Mouse (Mus musculus) C2C12 (cell line): ENCODE data around the gene Utf1. TPM values are rescaled to one million over a fixed set of nuclear protein-coding genes. Genes with fewer than 3 reads are reported as not detected.

ENCODE experiments used
- H3K27me3 ChIP-seq: one replicate; pipeline ENCODE4 v1.6.1; 2011; ENCODE audit not compliant: control insufficient read depth, insufficient read depth, insufficient read length
- H3K36me3 ChIP-seq: one replicate; pipeline ENCODE4 v1.6.1; 2011; ENCODE audit not compliant: control insufficient read depth, insufficient read depth
- H3K4me3 ChIP-seq: one replicate; pipeline ENCODE4 v1.5.1; 2011; ENCODE audit warnings: mild to moderate bottlenecking, control low read depth; ENCODE audit not compliant: poor library complexity, insufficient read depth, severe bottlenecking
- H3K79me2 ChIP-seq: one replicate; pipeline ENCODE4 v1.6.1; 2011; ENCODE audit not compliant: control insufficient read depth, insufficient read depth
- H3K79me3 ChIP-seq: one replicate; pipeline ENCODE4 v1.6.1; 2011; ENCODE audit warnings: low read depth, control low read depth
- H3ac ChIP-seq: one replicate; pipeline ENCODE3; 2011; ENCODE audit warnings: low read depth; ENCODE audit not compliant: control insufficient read depth, insufficient read length
- CEBPB ChIP-seq: IDR thresholded peaks from one replicate; pipeline ENCODE4 v1.6.1; 2011; ENCODE audit warnings: low read depth, mild to moderate bottlenecking, control low read depth, moderate library complexity
- CTCF ChIP-seq: IDR thresholded peaks from one replicate; pipeline ENCODE4 v1.5.1; 2011; ENCODE audit not compliant: control insufficient read depth, insufficient read depth, insufficient read length
- FOSL1 ChIP-seq: IDR thresholded peaks from one replicate; pipeline ENCODE4 v1.8.0; 2011; ENCODE audit warnings: mild to moderate bottlenecking, low read length; ENCODE audit not compliant: poor library complexity, insufficient read depth, severe bottlenecking
- MAX ChIP-seq: IDR thresholded peaks from one replicate; pipeline ENCODE4 v1.6.1; 2011; ENCODE audit warnings: mild to moderate bottlenecking, control low read depth
- MYOD1 ChIP-seq: IDR thresholded peaks from one replicate; pipeline ENCODE4 v1.6.1; 2011; ENCODE audit warnings: low read depth; ENCODE audit not compliant: control insufficient read depth, insufficient read length
- MYOG ChIP-seq: IDR thresholded peaks from one replicate; pipeline ENCODE4 v1.6.1; 2011; ENCODE audit not compliant: control insufficient read depth, insufficient read length; ENCODE audit errors: extremely low read depth
- USF1 ChIP-seq: IDR thresholded peaks from one replicate; pipeline ENCODE4 v1.6.1; 2011; ENCODE audit warnings: low read depth, mild to moderate bottlenecking, control low read depth, moderate library complexity
- long read RNA-seq, 2 experiments: library from polyadenylated mRNA; unstranded; transcript quantifications; one replicate each; pipeline ENCODE4 v2.0.0; 2019 to 2020
- polyA plus RNA-seq: library from polyadenylated mRNA; unstranded; fragments of >200 nt; fragmentation: generic; extraction: Trizol; gene quantifications from one replicate; pipeline ENCODE4 v1.2.1, GENCODE M21; 2012; ENCODE audit warnings: missing spikeins

Utf1 gene
- not detected for polyA plus RNA-seq
- long read RNA-seq, experiment 1: 0 reads
- long read RNA-seq, experiment 2: 0 reads

DNA sequence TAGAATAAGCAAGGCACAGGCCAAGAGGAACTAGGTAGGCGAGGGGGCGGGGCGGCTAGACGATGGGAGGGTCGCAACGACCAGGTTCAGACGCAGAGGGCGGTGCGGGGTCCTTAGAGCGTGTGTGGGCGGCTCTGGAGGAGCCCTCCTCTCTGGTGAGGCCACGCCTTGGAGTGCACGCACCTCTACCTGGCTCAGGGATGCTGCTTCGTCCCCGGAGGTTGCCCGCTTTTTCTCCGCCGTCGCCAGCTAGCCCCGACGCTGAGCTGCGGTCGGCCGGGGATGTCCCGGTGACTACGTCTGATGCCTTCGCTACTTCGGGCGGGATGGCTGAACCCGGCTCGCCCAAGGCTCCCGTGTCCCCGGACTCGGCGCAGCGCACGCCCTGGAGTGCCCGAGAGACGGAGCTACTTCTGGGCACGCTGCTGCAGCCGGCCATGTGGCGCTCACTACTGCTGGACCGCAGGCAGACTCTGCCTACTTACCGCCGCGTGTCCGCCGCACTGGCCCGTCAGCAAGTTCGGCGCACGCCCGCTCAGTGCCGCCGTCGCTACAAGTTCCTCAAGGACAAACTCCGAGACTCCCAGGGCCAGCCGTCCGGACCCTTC is at the start of gene Utf1:
Gene Utf1 (plus strand): TSS at position 116 of the 608 bp plus-strand sequence.
- H3ac ChIP-seq: no peak within 1 kb of the TSS
- no peaks in the 10 kb centered on the region for H3K79me2 ChIP-seq
- H3K79me3 ChIP-seq: no peaks in the 10 kb centered on the region
- H3K36me3 ChIP-seq: no peaks in the 10 kb centered on the region
- no peak for TF ChIP-seq MAX
- TF ChIP-seq MYOG: no peak
- no peak for TF ChIP-seq CEBPB
- no peak for TF ChIP-seq FOSL1
- no peak for TF ChIP-seq USF1
- TF ChIP-seq CTCF: no peak
- no peak within 1 kb of the TSS for H3K4me3 ChIP-seq
- H3K27me3 ChIP-seq: no peaks in the 10 kb centered on the region

DNA sequence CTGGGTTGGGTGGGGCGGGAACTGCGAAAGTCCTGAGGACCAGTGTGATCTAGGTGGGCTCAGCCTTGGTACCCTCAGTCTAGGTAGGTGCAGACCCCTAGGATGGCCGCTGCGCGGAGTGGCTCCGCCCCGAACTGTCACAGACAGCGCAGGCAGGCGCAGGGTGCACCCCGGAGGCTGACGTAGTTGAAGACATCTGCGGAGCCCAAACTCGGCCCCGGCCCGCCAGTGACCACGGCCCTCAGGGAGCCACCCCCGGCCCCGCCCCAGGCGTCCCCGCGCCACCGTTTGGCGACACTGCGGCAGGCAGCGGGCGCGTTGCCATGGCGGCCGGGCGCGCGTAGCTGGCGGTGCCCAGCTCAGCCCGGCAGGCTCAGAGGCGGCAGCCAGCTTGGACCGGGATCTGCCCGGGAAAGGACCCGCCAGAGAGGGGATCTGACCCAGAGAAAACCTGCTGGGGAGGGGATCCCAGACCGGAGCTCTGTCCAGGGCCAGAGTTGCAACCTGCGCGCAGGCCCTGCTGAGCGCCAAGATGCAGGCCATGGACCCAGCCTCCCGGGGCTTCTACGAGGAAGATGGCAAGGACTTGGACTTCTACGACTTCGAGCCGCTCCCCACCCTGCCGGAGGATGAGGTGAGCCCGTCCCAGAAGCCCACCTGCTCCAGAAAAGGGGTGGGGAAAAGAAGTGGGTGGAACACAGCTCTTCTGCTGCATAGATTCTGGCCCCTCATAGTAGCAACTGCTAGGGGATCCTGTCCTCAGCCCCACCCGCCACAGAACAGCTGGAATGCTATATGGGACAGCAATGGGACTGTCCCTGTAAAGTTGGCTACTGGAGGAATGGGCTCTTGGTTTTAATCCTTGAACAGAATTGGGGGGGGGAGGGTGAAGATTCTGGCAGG is 48.7 kb upstream of the Utf1 start, which contains the start of gene Kndc1:
Gene Kndc1 (plus strand): TSS at position 42 of the 903 bp plus-strand sequence.
- TF ChIP-seq MAX: no peak
- no peak for TF ChIP-seq MYOG
- no peak for TF ChIP-seq CTCF
- TF ChIP-seq FOSL1: no peak
- H3K27me3 ChIP-seq: peaks cover 35% of the 10 kb centered on the region

DNA sequence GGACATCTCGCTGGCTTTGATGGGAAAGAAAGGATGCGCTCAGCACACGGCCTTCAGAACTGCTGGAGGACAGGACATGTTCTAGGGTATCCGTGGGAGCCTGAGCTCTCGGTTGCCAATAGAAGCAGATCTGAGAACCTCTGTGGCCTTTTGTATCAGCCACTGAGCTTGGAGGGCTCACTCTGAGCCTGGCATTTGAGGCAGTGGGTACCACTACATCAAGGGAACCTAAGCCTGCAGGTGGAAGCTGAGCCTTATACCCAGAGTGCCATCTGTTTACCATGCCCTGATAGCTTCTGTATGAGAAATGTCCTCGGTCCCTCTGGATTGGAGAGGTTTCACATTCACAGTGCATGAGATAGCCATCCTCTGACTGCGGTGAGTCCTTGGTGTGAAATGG is 47.3 kb upstream of the Utf1 start:
- no peaks in the 10 kb centered on the region for H3K79me3 ChIP-seq
- no peaks in the 10 kb centered on the region for H3K36me3 ChIP-seq
- no peaks in the 10 kb centered on the region for H3K79me2 ChIP-seq
- peaks cover 46% of the 10 kb centered on the region for H3K27me3 ChIP-seq
- TF ChIP-seq FOSL1: no peak
- no peak for TF ChIP-seq MYOD1
- TF ChIP-seq CEBPB: no peak
- TF ChIP-seq CTCF: no peak
- TF ChIP-seq USF1: no peak
- no peak for TF ChIP-seq MYOG
- TF ChIP-seq MAX: no peak
- H3K4me3 ChIP-seq: no peak overlapping the region
- H3ac ChIP-seq: no peak overlapping the region

More for the DNA sequence above, 48.7 kb upstream of the Utf1 start, which contains the start of gene Kndc1:
- H3K79me3 ChIP-seq: no peaks in the 10 kb centered on the region
- H3ac ChIP-seq: no peak within 1 kb of the TSS
- H3K36me3 ChIP-seq: no peaks in the 10 kb centered on the region
- no peak within 1 kb of the TSS for H3K4me3 ChIP-seq
- no peaks in the 10 kb centered on the region for H3K79me2 ChIP-seq

DNA sequence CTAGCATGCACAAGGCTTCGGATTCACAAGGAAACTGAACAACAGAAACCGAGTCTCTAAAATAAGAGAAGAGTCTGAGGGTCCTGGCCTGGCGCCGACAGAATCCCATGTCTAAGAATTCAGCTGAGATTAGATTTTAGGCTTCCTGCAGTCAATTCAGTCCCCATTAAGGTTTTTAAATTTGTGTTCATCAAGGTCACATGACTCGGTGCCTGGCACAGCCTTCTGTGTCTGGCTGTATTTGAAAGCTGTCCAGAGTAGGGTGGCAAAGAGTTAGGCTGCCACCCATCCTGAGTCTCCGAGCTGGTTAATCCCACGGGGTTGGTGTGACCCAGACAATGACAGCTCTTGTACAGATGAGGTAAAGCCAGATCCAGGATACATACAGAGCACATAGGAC is 46.8 kb upstream of the Utf1 start:
- H3K36me3 ChIP-seq: no peaks in the 10 kb centered on the region
- no peaks in the 10 kb centered on the region for H3K79me2 ChIP-seq
- H3K27me3 ChIP-seq: peaks cover 49% of the 10 kb centered on the region
- no peaks in the 10 kb centered on the region for H3K79me3 ChIP-seq
- no peak for TF ChIP-seq CTCF
- TF ChIP-seq MYOG: no peak
- no peak for TF ChIP-seq USF1
- no peak for TF ChIP-seq CEBPB
- TF ChIP-seq MAX: no peak
- TF ChIP-seq FOSL1: no peak
- no peak for TF ChIP-seq MYOD1
- H3ac ChIP-seq: no peak overlapping the region
- no peak overlapping the region for H3K4me3 ChIP-seq

DNA sequence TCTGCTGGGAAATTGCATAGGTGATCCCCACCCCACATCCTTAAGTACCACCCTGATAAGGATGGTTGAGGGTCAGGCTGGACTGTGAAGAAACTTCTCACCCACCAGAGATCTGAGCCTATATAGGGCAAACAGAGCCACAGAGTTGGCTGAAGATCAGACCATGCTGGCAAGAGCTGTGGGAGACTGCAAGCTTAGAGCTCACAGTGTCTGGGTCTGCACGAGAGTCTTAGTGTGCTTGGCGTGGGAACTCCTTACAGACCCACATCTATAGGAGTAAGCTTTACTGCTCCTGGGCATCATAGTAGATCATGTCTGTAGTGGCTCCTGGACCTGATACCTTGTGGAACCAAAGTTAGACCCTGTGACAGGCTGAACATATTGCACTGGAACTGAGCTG is 45.0 kb upstream of the Utf1 start:
- no peak for TF ChIP-seq MYOD1
- TF ChIP-seq MYOG: no peak
- TF ChIP-seq CEBPB: no peak
- no peak for TF ChIP-seq CTCF
- no peak for TF ChIP-seq MAX
- TF ChIP-seq USF1: no peak
- no peak for TF ChIP-seq FOSL1
- no peaks in the 10 kb centered on the region for H3K36me3 ChIP-seq
- H3K79me2 ChIP-seq: no peaks in the 10 kb centered on the region
- H3ac ChIP-seq: no peak overlapping the region
- H3K27me3 ChIP-seq: peaks cover 51% of the 10 kb centered on the region
- no peaks in the 10 kb centered on the region for H3K79me3 ChIP-seq
- no peak overlapping the region for H3K4me3 ChIP-seq

DNA sequence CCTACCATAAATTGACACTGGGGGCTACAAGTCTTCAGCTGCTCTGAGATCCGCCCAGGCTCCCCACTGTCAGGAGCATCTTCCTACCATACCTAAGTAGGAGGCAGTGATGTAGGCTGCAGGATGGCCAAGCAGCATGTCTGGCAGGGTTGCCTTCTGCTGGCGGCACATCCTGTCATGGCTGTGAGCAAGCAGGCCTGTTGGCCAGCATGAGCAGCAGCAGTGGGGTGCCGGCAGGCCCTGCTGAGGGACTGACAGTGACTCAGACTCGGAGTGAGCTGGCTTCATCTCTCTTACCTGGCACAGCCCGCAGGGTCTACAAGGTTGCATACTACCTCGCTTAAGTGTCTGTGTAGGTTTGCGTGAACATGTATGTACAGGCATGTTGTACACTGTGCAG is 44.1 kb upstream of the Utf1 start:
- Histone ChIP-seq H3K4me3 (no peak overlapping the region), H3K79me2 (no peaks in the 10 kb centered on the region), H3K36me3 (no peaks in the 10 kb centered on the region), H3K27me3 (peaks cover 49% of the 10 kb centered on the region), H3ac (no peak overlapping the region), H3K79me3 (no peaks in the 10 kb centered on the region)
- no peak for TF ChIP-seq MAX
- TF ChIP-seq MYOG: no peak
- TF ChIP-seq CEBPB: no peak
- TF ChIP-seq USF1: no peak
- TF ChIP-seq MYOD1: no peak
- no peak for TF ChIP-seq CTCF
- no peak for TF ChIP-seq FOSL1
